Mouse (Mus musculus) gastrocnemius, adult 8-10 months (tissue): Measurements from ENCODE around the gene Gm17304. TPM values are rescaled to one million over a fixed set of nuclear protein-coding genes. Genes with fewer than 3 reads are reported as not detected.

ENCODE experiments used
- DNase-seq, 2 experiments: peaks; one replicate each; pipeline ENCODE4 v3.0.0; 2022; ENCODE audit warnings: low spot score in 2 of 2
- total RNA-seq, 4 experiments: library from RNA; stranded (reverse); gene quantifications; 2 replicates each; pipeline ENCODE4 v1.2.4; 2022

Gene Gm17304
- total RNA-seq, 4 experiments from 2014 or later: not detected

- no peak for DNase-seq
Observed at GRCm38 (mm10) chr5:106622193-106622592, 13.3 kb downstream of the Gm17304 start.

GRCm38 (mm10) chr5:106623337-106623736 lies 14.4 kb downstream of the Gm17304 start:
- DNase-seq: no peak

- no peak for DNase-seq
Observed at GRCm38 (mm10) chr5:106628369-106629149, 19.7 kb downstream of the Gm17304 start.

GRCm38 (mm10) chr5:106636423-106636946 lies 27.6 kb downstream of the Gm17304 start:
- DNase-seq: no peak

- no peak for DNase-seq
Observed at GRCm38 (mm10) chr5:106639627-106640026, 30.7 kb downstream of the Gm17304 start.

GRCm38 (mm10) chr5:106640235-106640809 lies 31.4 kb downstream of the Gm17304 start:
- DNase-seq: no peak

- no peak for DNase-seq
Observed at GRCm38 (mm10) chr5:106641876-106642275, 33.0 kb downstream of the Gm17304 start.

GRCm38 (mm10) chr5:106643434-106643833 lies 34.5 kb downstream of the Gm17304 start:
- no peak for DNase-seq

- DNase-seq: no peak
Observed at GRCm38 (mm10) chr5:106649441-106649840, 40.5 kb downstream of the Gm17304 start.

GRCm38 (mm10) chr5:106649995-106650394 lies 41.1 kb downstream of the Gm17304 start:
- no peak for DNase-seq

GRCm38 (mm10) chr5:106652220-106652753 lies 43.4 kb downstream of the Gm17304 start:
- no peak for DNase-seq

GRCm38 (mm10) chr5:106652790-106653328 lies 44.0 kb downstream of the Gm17304 start:
- no peak for DNase-seq

Other genes with a start within 250 kb of the Gm17304 start
- not detected for gene Barhl2, start 150.9 kb upstream of the Gm17304 start, total RNA-seq
- 10 to 100 TPM; 46.7 to 56.8 (median 48.4) TPM for gene Zfp644, start 88.2 kb downstream of the Gm17304 start, total RNA-seq